Mouse (Mus musculus) neural tube, embryonic 14.5 days (tissue): Measurements from ENCODE around the gene Mnd1. TPM values are rescaled to one million over a fixed set of nuclear protein-coding genes. Genes with fewer than 3 reads are reported as not detected.

Experiments
- ATAC-seq: fragments of 200-750 bp; cut with Nextera tagmentation; 2 replicates; pipeline ENCODE4 v1.8.0; 2017; ENCODE audit warnings: low read depth, mild to moderate bottlenecking, moderate TSS enrichment, moderate library complexity
- H3K27ac ChIP-seq: fragments of 300-500 bp; sonication (generic); 2 replicates; pipeline ENCODE4 v1.5.1; 2014; ENCODE audit warnings: low read depth, mild to moderate bottlenecking, control low read depth, low read length, moderate library complexity, mixed read lengths
- H3K27me3 ChIP-seq: fragments of 300-500 bp; sonication (generic); 2 replicates; pipeline ENCODE4 v1.6.1; 2014; ENCODE audit warnings: low read length; ENCODE audit not compliant: control insufficient read depth, insufficient read depth
- H3K36me3 ChIP-seq: fragments of 300-500 bp; sonication (generic); 2 replicates; pipeline ENCODE4 v1.6.1; 2014; ENCODE audit warnings: low read length, mixed read lengths; ENCODE audit not compliant: control insufficient read depth, insufficient read depth
- H3K4me1 ChIP-seq: fragments of 300-500 bp; sonication (generic); 2 replicates; pipeline ENCODE4 v1.6.1; 2014; ENCODE audit warnings: low read length; ENCODE audit not compliant: control insufficient read depth, insufficient read depth
- H3K4me2 ChIP-seq: fragments of 300-500 bp; sonication (generic); 2 replicates; pipeline ENCODE4 v1.6.1; 2014; ENCODE audit warnings: mild to moderate bottlenecking, low read depth, low read length, control low read depth
- H3K4me3 ChIP-seq: fragments of 300-500 bp; sonication (generic); 2 replicates; pipeline ENCODE4 v1.5.1; 2014; ENCODE audit warnings: low read depth, low read length, control low read depth, mixed read lengths
- H3K9ac ChIP-seq: fragments of 300-500 bp; sonication (generic); replicated peaks from 2 replicates; pipeline ENCODE4 v1.6.1; 2014; ENCODE audit warnings: low read depth, mild to moderate bottlenecking, control low read depth, low read length, mixed read lengths
- H3K9me3 ChIP-seq: fragments of 300-500 bp; sonication (generic); 2 replicates; pipeline ENCODE4 v1.6.1; 2016; ENCODE audit warnings: low read length; ENCODE audit not compliant: control insufficient read depth
- WGBS: fragments of 180-500 bp; shearing (Covaris S2); extraction: QIAGEN DNeasy Blood & Tissue Kit; methylation state at CpG from one replicate; pipeline ENCODE4 v1.1.7; 2014; 5-methylcytosine and 5-hydroxymethylcytosine counted together
- polyA plus RNA-seq: library from polyadenylated mRNA; unstranded; fragments of >200 nt; fragmentation: Nextera tagmentation; extraction: Ambion mirVana; gene quantifications from 2 replicates; pipeline ENCODE4 v1.2.1, GENCODE M21; 2014

The Mnd1 gene
- polyA plus RNA-seq, 1 experiment from 2014 or later, result 1.2 TPM

DNA sequence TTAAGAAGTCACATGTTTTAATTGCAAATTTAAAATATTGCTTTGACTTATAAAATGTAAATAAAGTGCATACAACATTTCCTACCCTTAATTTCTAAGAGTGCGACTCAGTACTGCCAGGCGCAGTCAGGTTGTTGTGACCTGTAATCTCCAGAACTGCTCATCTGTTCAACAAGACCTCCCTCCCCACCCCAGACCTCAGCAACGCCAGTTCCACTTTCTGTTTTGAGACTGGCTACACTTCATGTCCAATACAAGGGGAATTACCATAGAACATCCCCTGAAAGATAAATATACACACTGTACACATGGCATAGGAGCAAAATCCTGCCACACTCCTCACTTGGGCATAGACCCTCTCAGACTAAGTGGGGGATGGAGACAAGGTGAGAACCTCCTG is 28.9 kb downstream of the Mnd1 start:
- no peak overlapping the region for H3K4me2 ChIP-seq
- no peaks in the 10 kb centered on the region for H3K36me3 ChIP-seq
- WGBS, result 96% methylated on average over 3 of the region's 3 CpGs
- H3K9ac ChIP-seq, result no peak overlapping the region
- H3K27me3 ChIP-seq, result no peaks in the 10 kb centered on the region
- ATAC-seq, result no peak
- no peaks in the 10 kb centered on the region for H3K9me3 ChIP-seq
- H3K27ac ChIP-seq, result no peak overlapping the region
- no peaks in the 10 kb centered on the region for H3K4me1 ChIP-seq
- H3K4me3 ChIP-seq, result no peak overlapping the region

- no peak overlapping the region for H3K9ac ChIP-seq
- no peaks in the 10 kb centered on the region for H3K36me3 ChIP-seq
- H3K27me3 ChIP-seq, result no peaks in the 10 kb centered on the region
- no peaks in the 10 kb centered on the region for H3K9me3 ChIP-seq
- WGBS, result 52% methylated on average over 6 of the region's 6 CpGs
- ATAC-seq, result no peak
- H3K27ac ChIP-seq, result no peak overlapping the region
- H3K4me3 ChIP-seq, result no peak overlapping the region
- H3K4me1 ChIP-seq, result no peaks in the 10 kb centered on the region
- no peak overlapping the region for H3K4me2 ChIP-seq
These were observed 29.8 kb downstream of the Mnd1 start for GRCm38 (mm10) chr3:84125704-84126289.

GRCm38 (mm10) chr3:84123461-84123860 is 32.1 kb downstream of the Mnd1 start:
- Histone ChIP-seq H3K9ac (no peak overlapping the region), H3K27ac (no peak overlapping the region), H3K4me3 (no peak overlapping the region), H3K9me3 (no peaks in the 10 kb centered on the region), H3K27me3 (no peaks in the 10 kb centered on the region), H3K4me2 (no peak overlapping the region), H3K4me1 (no peaks in the 10 kb centered on the region), H3K36me3 (no peaks in the 10 kb centered on the region)
- WGBS, result 50% methylated on average over 3 of the region's 3 CpGs
- ATAC-seq, result no peak

- ATAC-seq, result no peak
- H3K9ac ChIP-seq, result no peak overlapping the region
- no peaks in the 10 kb centered on the region for H3K4me1 ChIP-seq
- no peak overlapping the region for H3K27ac ChIP-seq
- H3K4me3 ChIP-seq, result no peak overlapping the region
- whole genome bisulfite sequencing, result 74% methylated on average over 7 of the region's 7 CpGs
- H3K4me2 ChIP-seq, result no peak overlapping the region
- no peaks in the 10 kb centered on the region for H3K36me3 ChIP-seq
- H3K9me3 ChIP-seq, result no peaks in the 10 kb centered on the region
- H3K27me3 ChIP-seq, result no peaks in the 10 kb centered on the region
These were observed 36.9 kb downstream of the Mnd1 start for GRCm38 (mm10) chr3:84118718-84119117.

DNA sequence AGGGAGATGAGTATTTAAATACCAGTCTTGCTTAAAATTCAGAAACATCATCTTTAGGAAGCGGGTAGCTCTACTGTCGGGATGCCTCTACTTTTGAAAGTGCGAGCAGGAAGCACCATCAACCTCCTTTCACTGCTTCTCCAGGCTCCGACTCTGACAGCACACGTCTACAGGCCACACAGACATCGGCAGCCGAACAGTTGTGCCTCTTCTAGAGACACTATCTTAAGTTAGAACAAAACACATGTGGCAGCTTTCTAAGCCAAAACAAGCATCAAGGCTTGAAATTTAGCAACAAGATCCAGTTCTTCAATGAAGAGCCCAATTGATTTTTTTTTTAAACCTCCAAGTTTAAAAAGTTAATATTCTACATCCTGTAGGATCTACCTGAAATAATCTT is 37.4 kb downstream of the Mnd1 start:
- WGBS, result 85% methylated on average over 7 of the region's 7 CpGs
- no peaks in the 10 kb centered on the region for H3K4me1 ChIP-seq
- no peak for ATAC-seq
- H3K36me3 ChIP-seq, result no peaks in the 10 kb centered on the region
- no peak overlapping the region for H3K27ac ChIP-seq
- H3K27me3 ChIP-seq, result no peaks in the 10 kb centered on the region
- H3K9me3 ChIP-seq, result no peaks in the 10 kb centered on the region
- H3K4me3 ChIP-seq, result no peak overlapping the region
- no peak overlapping the region for H3K9ac ChIP-seq
- H3K4me2 ChIP-seq, result no peak overlapping the region

- 82% methylated on average over 2 of the region's 2 CpGs for WGBS
- Histone ChIP-seq H3K4me3 (no peak overlapping the region), H3K9me3 (no peaks in the 10 kb centered on the region), H3K9ac (no peak overlapping the region), H3K4me2 (no peak overlapping the region), H3K36me3 (no peaks in the 10 kb centered on the region), H3K27me3 (no peaks in the 10 kb centered on the region), H3K27ac (no peak overlapping the region), H3K4me1 (no peaks in the 10 kb centered on the region)
- no peak for ATAC-seq
These were observed 47.0 kb downstream of the Mnd1 start for GRCm38 (mm10) chr3:84108614-84109013.

- H3K4me2 ChIP-seq, result no peak overlapping the region
- no peaks in the 10 kb centered on the region for H3K36me3 ChIP-seq
- no peaks in the 10 kb centered on the region for H3K27me3 ChIP-seq
- no peak overlapping the region for H3K4me3 ChIP-seq
- no peaks in the 10 kb centered on the region for H3K9me3 ChIP-seq
- 85% methylated on average over 2 of the region's 2 CpGs for WGBS
- no peak overlapping the region for H3K9ac ChIP-seq
- no peak overlapping the region for H3K27ac ChIP-seq
- H3K4me1 ChIP-seq, result no peaks in the 10 kb centered on the region
- no peak for ATAC-seq
These were observed 49.5 kb downstream of the Mnd1 start for GRCm38 (mm10) chr3:84106106-84106505.

- no peak for ATAC-seq
- no peaks in the 10 kb centered on the region for H3K9me3 ChIP-seq
- no peak overlapping the region for H3K4me3 ChIP-seq
- 80% methylated on average over 2 of the region's 2 CpGs for WGBS
- no peaks in the 10 kb centered on the region for H3K36me3 ChIP-seq
- no peaks in the 10 kb centered on the region for H3K27me3 ChIP-seq
- no peaks in the 10 kb centered on the region for H3K4me1 ChIP-seq
- H3K27ac ChIP-seq, result no peak overlapping the region
- no peak overlapping the region for H3K9ac ChIP-seq
- H3K4me2 ChIP-seq, result no peak overlapping the region
These were observed 52.0 kb downstream of the Mnd1 start for GRCm38 (mm10) chr3:84103536-84103935.

- Histone ChIP-seq H3K9me3 (no peaks in the 10 kb centered on the region), H3K4me3 (no peak overlapping the region), H3K27ac (no peak overlapping the region), H3K4me2 (no peak overlapping the region), H3K36me3 (no peaks in the 10 kb centered on the region), H3K4me1 (no peaks in the 10 kb centered on the region), H3K27me3 (no peaks in the 10 kb centered on the region), H3K9ac (no peak overlapping the region)
- 93% methylated on average over 2 of the region's 2 CpGs for WGBS
- ATAC-seq, result no peak
These were observed 62.7 kb downstream of the Mnd1 start for GRCm38 (mm10) chr3:84092875-84093274.
